Mouse (Mus musculus) urinary bladder, postnatal 14 days (tissue): ENCODE data around the gene Loxl3.

Experiments
- DNase-seq: peaks from one replicate; pipeline ENCODE4 v3.0.0; 2021; ENCODE audit warnings: low spot score

The Loxl3 gene

DNA sequence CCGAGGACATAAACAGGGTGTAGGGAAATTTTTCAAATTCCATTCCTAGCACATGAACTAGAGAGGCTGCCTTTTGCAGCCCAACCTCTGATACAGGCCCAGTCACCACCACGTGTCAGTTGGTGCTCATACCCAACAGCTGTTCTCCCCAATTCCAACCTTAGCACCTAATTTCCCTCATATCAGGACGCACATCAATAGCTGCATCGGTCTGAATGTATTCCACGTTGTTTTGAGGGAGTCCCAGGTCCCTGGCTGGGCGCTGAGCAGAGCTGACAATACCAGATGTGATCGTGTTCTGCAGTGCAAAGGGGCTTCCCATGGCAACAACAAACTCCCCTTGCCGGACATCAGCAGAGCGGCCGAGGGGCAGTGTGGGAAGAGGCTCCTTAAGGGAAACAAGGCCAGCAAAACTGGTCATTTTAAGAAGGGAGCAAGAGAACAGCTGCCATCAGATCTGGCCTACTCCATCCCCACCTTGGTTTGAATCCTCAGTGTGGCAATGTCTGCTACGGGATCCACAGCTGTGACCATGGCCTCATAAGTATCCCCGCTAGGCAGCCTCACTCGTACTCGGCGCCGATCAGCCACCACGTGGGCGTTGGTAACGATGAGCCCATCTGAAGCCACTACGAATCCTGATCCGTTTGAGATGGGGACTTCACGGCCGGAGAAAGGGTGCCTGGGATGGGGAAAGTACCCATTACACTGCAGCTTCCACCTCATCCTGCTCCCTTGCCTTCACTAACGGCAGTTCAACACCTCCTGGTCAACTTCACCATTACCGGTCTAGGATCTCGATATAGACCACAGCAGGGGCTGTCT is 19.4 kb downstream of the Loxl3 start:
- no peak for DNase-seq

DNA sequence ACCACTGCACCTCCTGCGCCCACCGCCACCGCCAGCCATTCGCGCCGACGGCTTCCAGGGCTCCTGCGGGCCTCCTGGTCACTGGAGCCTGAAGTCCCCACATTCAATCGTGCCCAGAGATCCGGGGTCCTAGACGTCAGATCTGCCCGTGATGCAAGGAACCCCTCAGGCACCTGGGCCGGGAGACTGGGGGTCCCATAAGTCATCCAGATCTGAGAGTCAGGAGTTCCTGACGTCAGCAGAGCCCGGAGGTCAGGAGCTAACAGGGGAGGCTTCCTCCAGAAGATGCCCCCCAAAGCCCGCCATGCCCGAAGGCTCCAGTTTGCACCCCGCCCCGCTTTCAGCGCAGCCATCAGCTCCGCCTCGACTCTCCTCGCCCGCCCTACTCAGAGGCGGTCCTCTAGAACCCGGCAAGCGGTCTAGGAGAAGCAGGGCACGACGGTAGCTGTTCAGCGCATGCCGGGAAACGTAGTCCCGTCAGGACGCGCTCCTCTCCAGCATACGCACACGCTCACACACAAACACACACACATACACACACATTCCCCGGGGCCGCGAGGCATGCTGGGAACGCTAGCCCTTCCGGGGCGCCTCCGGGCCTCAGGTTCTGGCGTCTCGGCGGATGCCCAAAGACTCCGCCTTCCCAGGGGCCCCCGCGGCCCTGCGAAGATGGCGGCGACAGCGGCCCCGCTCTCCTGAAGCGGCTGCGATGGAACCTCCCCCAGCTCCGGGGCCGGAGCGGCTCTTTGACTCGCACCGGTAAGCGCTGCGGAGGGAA is 20.3 kb downstream of the Loxl3 start, which contains the start of gene Aup1:
Aup1 (plus strand) TSS at position 448 of the 778 bp plus-strand sequence.
- DNase-seq = peak; percentile 96

DNA sequence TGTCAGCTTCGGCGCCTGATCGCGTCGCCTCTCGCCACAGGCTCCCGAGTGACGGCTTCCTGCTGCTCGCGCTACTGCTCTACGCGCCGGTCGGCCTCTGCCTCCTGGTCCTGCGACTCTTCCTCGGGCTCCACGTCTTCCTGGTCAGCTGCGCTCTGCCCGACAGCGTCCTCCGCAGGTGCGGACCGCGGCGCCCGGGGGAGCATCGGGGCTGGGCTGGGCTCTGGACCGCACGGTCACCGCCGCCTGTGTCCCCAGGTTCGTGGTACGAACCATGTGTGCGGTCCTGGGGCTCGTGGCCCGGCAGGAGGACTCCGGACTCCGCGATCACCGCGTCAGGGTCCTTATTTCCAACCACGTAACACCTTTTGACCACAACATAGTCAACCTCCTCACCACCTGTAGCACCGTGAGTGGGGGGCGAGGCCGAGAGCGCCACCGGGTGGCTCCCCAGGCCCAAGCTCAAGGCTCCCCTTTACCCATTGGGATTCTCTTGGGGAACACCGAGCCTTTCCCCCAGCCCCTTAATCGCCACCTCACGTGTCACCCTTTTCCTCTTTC is 21.0 kb downstream of the Loxl3 start, which contains the start of gene Htra2:
Htra2 (minus strand) TSS at position 403 of the 561 bp plus-strand sequence.
- peak; percentile 35 for DNase-seq

DNA sequence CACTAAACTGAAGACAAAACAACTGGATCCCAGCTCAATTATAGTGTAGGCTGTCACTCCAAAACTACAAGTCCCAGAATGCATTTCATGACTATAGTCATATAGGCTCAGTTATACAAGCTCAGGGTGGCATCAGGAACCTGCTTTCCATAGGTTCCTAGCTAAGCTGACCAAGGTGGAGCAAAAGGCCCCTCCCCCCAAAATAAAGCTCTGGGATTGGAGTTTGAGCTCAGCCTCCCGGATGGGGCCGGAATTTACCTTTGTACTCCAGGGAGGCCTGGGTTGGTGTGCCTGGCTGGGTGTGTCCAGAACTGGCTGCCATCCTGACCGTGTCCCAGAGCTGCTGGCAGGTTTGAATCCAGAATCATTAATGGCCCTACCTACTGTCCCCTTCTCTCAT is 23.8 kb downstream of the Loxl3 start, which contains the start of gene Dqx1:
Dqx1 (plus strand) TSS at position 55 of the 400 bp plus-strand sequence.
- DNase-seq = peak; percentile 67

DNA sequence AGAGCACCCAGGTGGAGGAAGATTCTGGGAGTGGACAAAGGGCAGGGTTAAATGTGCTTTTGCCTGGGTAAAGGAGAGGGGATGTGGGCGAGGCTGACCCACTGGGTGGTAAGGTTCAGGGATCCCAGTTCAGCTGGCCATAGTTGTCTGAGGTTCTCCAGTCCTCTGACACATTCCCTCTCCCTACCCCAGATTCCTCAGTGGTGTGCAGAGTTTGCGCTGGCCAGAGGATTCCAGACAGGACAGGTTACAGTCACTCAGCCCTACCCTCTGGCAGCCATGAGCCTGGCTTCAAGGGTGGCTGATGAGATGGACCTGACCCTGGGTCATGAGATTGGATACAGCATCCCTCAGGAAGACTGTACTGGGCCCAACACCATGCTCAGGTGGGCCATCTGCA is 24.8 kb downstream of the Loxl3 start:
- DNase-seq = no peak

DNA sequence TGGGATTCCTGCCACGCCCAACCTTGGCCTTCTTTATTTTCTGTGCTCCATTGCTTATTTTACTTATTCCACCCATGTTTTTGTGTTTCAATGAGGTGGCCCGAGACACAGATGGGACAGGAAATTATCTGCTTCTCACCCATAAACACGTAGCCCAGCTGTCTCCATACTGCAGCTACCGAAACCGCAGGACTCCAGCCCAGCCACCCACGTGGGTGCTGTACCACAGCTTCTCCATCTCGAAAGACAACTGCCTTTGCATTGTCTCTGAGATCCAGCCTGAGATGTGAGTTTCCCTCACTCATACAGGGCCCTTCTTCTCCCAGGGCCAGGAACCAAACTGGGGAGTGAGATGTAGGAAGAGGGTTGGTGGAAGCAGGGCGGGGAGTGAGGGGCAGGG is 32.0 kb downstream of the Loxl3 start:
- DNase-seq = no peak

DNA sequence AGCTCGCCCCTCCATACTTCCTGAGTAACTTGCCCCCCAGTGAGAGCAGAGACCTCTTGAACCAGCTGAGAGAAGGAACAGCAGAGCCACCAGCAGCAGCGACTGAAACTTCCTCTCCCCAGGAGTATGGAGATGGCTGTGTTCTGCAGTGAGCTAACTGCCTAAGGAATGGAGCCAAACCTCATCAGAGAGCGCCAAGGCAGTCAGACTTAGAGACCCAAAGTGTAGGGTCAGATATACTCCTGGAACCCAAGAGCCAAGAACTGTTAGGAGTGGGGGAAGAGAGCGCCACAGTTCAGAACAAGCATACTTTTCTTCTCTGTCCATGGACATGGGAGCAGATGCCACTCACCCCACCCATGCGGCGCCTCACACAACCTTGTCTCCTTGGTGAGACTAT is 32.5 kb downstream of the Loxl3 start:
- DNase-seq = no peak

DNA sequence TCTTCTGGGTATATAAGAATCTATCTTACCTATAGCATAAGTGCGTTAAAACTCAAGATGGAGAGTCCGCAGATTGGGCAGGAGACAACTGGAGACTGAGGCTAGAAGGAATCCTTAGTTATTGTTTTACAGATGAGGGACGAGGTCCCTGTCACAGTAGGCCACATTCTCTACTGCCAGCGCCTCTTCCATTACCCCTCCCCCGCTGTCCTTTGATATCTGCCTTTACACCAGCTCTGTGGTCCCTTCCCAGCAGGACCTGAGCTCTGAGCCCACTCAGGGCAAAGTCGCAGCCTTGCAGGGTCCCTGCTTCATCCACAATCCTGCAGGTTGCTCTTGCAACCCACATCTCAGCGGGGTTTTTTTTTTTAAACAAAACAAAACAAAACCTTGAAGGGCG is 34.2 kb downstream of the Loxl3 start:
- no peak for DNase-seq

DNA sequence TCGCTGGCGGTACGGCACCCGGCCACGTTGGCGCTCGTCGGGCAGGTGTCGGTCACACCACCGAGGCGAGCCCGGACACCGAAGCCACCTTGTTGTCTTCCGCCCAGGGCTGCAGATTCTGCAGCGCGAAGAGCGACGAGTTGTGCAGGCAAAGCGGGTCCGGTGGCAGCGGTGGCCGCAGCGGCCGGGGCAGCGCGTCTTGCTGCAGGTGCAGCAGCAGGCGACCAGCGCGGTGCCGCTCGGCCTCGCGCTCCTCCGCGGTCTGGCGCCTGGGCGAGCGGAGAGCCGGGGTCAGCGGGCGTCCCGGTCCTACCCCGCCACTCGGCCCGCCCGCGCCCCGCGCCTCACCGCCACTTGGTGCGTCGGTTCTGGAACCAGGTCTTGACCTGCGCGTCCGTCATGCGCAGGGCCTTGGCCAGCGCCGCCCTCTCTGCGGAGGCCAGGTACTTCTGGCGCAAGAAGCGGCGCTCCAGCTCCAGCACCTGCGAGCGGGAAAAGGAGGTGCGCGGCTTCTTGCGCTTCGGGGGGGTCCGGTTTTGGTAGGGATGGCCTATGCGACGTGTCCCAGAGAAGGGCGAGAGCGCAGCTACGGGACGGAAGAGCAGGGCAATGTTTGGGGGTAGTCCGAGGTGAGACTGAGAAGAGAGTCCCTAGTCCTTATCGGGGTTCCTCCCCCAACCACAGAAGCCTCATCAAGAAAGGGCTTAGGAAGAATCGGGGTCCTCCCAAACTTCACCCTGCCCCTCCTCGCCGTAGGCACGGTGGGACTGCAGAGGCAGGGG is 34.9 kb downstream of the Loxl3 start:
- no peak for DNase-seq

DNA sequence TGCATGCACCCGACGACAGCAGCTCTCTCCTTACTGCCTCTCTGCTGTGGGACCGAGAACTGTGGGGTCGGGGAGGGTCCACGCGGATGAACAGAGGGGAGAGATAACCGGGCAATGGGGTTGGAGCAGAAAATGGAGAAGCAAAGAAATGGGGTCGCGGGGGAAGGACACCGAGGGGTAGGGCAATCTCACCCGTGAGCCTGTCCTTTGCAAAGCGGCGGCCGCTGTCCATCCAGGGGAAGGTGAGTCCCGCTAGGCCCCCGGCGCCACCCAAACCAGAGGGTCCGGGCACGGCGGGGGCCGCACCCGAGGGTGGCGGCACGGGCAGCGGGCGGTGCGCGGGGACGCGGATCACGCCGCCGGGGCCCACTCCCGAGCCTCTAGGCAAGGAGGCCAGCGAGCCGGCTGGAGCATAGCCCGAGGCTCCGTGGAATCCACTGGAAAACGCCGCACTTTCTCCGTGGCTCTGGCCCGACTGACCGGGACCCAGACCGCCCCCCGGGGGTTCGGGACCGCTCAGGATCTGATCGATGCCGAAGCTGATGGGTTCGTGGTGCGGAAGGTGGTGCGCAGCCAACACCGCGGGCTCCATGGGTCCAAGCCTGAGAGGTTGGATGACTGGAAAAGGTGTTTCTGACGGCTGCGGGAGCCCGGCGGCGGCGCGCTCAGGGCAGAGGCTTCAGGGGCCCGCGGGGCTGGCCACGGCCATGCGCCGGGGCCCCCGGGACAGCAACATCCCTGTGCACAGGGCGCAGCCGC is 35.7 kb downstream of the Loxl3 start:
- no peak for DNase-seq

DNA sequence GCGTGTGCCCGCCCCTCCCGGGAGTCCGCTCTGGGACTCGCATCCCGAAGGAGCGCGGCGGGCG is 36.1 kb downstream of the Loxl3 start, which contains the start of gene Tlx2:
Tlx2 (minus strand) TSS at position 47 of the 64 bp plus-strand sequence.
- DNase-seq = no peak

DNA sequence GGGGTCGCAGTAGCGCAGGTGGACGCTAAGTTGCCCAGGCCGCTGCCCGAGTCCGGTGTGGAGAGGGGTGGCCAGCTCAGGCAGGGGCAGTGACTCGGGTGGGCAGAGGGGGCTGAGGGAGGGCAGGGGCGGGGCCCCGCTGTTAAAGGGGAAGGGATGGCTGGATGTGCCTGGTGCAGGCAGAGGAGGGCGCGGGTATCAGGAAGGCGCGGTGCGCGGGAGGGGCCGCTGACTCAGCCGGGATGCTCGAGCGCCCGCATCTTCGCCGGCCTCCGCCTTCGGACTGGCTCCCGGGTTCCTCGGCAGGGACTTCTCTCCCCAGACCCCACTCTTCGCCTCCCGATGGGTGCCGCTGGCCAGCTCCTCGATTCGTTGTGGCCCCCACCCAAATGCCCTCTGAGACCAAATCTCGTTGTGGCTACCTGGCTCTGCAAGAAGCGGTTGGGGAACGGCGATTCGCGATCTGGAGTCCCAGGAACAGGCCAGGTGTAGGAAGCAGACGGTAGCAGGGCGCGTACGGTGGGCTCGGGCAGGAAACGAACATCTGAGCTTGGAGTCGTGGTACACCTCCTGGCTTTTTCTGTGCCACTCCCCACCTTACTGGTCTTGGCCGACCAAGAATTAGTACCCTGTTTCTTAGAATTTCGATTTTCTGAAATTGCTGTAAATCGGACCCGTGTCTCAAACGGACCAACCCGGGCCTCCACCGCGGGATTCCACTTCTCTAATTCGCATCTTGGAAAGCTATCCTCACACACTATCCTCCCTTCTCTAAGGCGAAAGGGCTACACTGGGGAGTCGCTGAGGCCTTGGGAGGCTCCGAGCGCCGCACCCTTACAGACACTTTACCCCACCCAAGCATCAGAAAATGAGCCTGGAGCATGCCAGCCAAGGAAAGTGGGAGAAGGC is 36.6 kb downstream of the Loxl3 start:
- DNase-seq = no peak

DNA sequence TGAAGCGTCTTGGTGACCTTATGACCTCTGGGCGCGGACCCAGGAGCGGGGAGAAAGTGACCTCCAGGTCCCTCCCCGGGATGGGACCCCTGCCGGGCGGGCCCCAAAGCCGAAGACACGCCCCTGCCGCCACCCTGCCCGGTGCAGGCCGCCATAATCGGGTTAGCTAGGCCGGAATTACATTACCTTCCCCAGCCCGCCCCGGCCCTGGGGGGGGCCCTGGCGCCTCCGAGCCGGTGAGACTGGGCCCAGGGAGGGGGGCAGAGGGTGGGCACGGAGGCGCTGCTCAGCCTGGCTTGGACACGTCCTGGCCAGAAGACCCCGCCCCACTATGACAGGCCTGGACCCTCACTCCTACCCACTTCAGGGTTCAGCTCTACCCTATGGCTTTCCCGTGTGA is 37.2 kb downstream of the Loxl3 start:
- DNase-seq = no peak

DNA sequence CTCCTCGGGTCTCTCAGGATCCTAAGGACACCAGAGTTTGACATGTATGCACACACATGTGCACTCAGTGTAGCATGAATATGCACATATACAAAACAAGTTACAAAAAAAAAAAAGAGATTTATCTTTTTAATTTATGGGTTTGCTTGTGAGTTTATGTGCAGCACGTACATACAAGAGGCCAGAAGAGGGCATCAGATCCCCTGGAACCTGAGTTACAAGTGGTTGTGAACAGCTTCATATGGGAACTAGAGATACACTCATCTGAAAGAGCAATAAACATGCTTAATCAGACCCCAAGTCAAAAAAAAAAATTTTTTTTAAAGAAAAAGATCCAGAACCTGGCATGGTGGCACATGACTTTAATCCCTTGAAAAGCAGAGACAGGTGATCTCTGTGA is 41.0 kb downstream of the Loxl3 start:
- DNase-seq = no peak

DNA sequence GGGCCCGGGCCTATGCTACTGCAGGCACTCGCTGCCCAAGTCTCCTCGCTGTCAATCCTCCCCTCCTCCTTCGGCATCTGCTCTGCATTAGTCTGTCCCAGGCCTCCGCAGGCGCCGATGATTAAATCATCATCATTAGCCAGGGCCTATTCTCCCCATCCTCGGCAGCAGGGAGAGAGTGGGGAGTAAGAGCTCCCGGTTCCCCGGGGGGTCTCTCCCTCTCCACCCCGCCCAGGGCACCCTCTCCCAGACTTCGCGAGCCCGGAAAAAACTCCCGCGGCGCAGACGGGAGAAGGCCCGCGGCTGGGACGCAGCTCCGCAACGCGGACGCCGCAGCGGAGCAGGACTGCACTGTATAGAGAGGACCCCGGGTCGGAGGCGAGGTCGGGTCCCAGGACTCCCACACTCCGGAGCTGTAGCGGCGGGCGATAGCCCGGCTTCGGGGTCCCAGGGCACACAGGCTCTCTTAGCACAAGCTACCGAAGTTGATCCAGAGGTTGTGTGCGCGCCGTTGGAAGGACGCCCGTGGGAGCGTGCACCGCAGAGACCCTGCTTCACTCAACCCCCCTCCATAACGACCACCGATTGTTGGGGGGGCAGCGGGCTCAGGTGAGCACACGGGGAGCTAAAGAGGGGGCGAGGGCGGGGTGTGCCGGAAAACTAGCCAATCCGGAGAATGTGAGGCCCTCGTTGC is 43.8 kb downstream of the Loxl3 start, which contains the start of gene Pcgf1:
Pcgf1 (plus strand) TSS at position 240 of the 694 bp plus-strand sequence.
- DNase-seq = no peak

DNA sequence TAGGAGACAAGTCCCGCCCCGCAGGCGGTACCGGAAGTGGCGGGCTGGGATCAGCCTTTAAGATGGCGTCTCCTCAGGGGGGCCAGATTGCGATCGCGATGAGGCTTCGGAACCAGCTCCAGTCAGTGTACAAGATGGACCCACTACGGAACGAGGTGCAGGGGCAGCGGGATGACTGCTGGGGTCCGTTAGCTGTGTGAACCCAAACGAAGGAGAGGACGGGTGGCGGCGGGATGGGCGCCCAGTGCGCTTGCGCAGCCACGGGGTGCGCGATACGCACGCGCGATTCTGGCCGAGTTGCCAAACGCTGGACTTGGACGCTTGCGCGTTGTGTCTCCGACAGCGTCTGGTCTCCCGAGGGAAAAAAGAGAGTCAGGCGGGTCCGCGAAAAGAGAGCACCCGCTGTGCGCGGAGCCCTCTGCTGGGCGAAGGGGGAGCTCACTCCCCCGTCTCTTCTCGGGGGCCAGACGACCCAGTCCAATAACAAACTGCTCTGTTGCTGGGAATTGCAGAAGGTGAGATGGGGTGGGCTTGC is 44.4 kb downstream of the Loxl3 start:
- peak; percentile 99 for DNase-seq

DNA sequence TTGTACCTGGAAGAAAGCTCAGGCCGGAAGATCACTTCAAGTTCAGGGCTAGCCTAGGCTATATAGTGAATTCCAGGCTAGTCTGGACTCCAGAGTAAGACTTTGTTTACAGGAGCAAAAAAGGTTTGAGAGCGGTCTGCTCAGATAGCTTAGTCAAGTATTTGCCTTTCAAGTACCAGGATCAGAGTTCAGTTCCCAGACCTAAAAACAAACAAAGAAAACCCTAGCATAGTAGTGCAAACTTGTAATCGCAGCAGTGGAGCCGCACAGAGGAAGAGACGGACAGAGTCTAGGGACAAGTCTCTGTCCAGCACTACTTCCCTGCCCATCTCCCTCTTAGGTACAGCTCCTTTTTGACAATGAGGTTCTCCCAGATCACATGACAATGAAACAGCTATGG is 46.2 kb downstream of the Loxl3 start:
- no peak for DNase-seq

DNA sequence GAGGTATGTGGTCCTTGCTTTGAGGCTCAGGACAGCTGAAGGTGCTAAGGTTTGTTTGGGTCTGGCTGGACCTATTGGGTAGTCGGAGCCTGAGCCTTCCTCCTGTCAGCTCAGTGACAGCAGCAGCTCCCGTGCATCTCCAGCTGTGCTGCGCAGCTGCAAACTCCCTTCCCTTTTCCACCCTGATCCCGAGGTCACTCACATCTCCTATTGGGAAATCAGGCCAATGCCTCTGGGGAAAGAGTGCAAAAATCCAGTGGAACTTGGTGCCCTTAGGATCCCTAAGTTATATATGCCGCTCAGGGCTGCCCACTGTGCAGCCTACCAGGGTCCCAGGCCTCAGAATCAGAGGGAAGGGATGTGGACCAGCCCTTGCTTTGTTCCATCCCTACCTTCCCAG is 49.5 kb downstream of the Loxl3 start:
- DNase-seq = no peak

DNA sequence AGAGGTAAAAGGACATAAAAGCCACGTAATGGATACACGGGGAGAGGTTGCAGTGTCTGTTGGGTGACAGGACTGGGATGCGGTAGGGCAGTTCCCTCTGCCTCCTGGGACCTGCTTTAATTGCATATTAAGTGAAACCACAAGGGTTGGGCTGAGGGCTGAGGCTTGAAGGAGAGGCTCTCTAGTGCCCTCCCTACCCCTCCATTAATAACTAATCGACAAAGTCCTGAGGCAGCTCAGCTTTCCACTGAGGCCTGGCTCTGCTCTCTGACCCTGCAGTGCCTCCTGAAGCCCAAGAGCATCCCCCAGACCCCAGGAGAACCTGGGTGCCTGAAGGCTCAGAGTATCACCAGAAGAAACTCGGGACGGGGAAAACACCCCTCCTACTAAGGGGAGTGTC is 50.5 kb downstream of the Loxl3 start:
- no peak for DNase-seq
